Comparison of ENCODE assay signal across 21 mouse cellular contexts in genomic region chr3:107185597-107185996, GRCm38 (mm10). TPM values are rescaled to one million over a fixed set of nuclear protein-coding genes. Genes with fewer than 3 reads are reported as not detected.
"Had no signal": no experiment of that assay in that cellular context is flagged by ENCODE, and none has a peak within 500 bp of the region (broad histone marks: within the 10 kb centered on the region; RNA-seq: fewer than 3 reads in every experiment).

No protein-coding gene starts in this region.

- ATAC-seq: midbrain, embryonic 16.5 days had no signal

- H3K9me3 ChIP-seq: kidney, embryonic 15.5 days; limb, embryonic 13.5 days; midbrain, embryonic 12.5 days; neural tube, embryonic 12.5 days had no signal

- H3K9ac ChIP-seq: kidney, embryonic 15.5 days; limb, embryonic 13.5 days; liver, embryonic 14.5 days; midbrain, embryonic 12.5 days; neural tube, embryonic 12.5 days had no signal

- H3K4me2 ChIP-seq: kidney, embryonic 15.5 days; limb, embryonic 13.5 days; midbrain, embryonic 12.5 days; neural tube, embryonic 12.5 days had no signal

- H3K27ac ChIP-seq: kidney, embryonic 15.5 days; limb, embryonic 13.5 days; liver, embryonic 14.5 days; midbrain, embryonic 12.5 days; neural tube, embryonic 12.5 days had no signal

- H3K4me3 ChIP-seq: kidney, embryonic 15.5 days; limb, embryonic 13.5 days; midbrain, embryonic 12.5 days; neural tube, embryonic 12.5 days had no signal

- H3K36me3 ChIP-seq: kidney, embryonic 15.5 days; limb, embryonic 13.5 days; midbrain, embryonic 12.5 days; neural tube, embryonic 12.5 days had no signal

- H3K4me1 ChIP-seq: kidney, embryonic 15.5 days; limb, embryonic 13.5 days; midbrain, embryonic 12.5 days; neural tube, embryonic 12.5 days had no signal

- H3K27me3 ChIP-seq: kidney, embryonic 15.5 days; limb, embryonic 13.5 days; midbrain, embryonic 12.5 days; neural tube, embryonic 12.5 days had no signal

- DNase-seq: kidney, adult 18-20 months; kidney, postnatal 14 days; left cerebral cortex, postnatal 4 days; lung, adult 18-20 months; retina, postnatal 1 day had no signal

RNA-seq across cellular contexts. Expression of gene Kcna10, which starts 2.7 kb away (rescaled TPM):
- total RNA-seq: layer of hippocampus, adult 8-10 months; layer of hippocampus, postnatal 14 days; left cerebral cortex, adult 18-20 months; left cerebral cortex, postnatal 10 days; liver, adult 2 months; megakaryocyte-erythroid progenitor cell, adult 5-6 weeks had no signal
- polyA plus RNA-seq: kidney, embryonic 15.5 days; large intestine, adult 2 months; limb, embryonic 13.5 days; liver, adult 2 months; liver, embryonic 14.5 days; lung, embryonic 16.5 days; midbrain, embryonic 12.5 days; midbrain, embryonic 16.5 days; neural tube, embryonic 12.5 days; spleen, adult 2 months; stomach, embryonic 16.5 days had no signal

RNA-seq across cellular contexts. Expression of gene Cym, which starts 35.9 kb away (rescaled TPM):
- total RNA-seq: layer of hippocampus, postnatal 14 days; left cerebral cortex, adult 18-20 months; left cerebral cortex, postnatal 4 days; megakaryocyte-erythroid progenitor cell, adult 5-6 weeks had no signal
- polyA plus RNA-seq: limb, embryonic 13.5 days; liver, adult 2 months; midbrain, embryonic 12.5 days; neural tube, embryonic 12.5 days had no signal

RNA-seq across cellular contexts. Expression of gene A630076J17Rik, which starts 44.8 kb away (rescaled TPM):
- total RNA-seq: layer of hippocampus, adult 8-10 months; layer of hippocampus, postnatal 14 days; left cerebral cortex, adult 18-20 months; left cerebral cortex, postnatal 10 days; left cerebral cortex, postnatal 4 days; liver, adult 2 months; megakaryocyte-erythroid progenitor cell, adult 5-6 weeks had no signal
- polyA plus RNA-seq: kidney, embryonic 15.5 days; large intestine, adult 2 months; limb, embryonic 13.5 days; liver, adult 2 months; liver, embryonic 14.5 days; midbrain, embryonic 12.5 days; midbrain, embryonic 16.5 days; neural tube, embryonic 12.5 days; spleen, adult 2 months had no signal

RNA-seq across cellular contexts. Expression of gene Prok1, which starts 53.9 kb away (rescaled TPM):
- total RNA-seq: layer of hippocampus, postnatal 14 days; left cerebral cortex, postnatal 10 days; left cerebral cortex, postnatal 4 days; megakaryocyte-erythroid progenitor cell, adult 5-6 weeks had no signal
- polyA plus RNA-seq: kidney, embryonic 15.5 days; lung, embryonic 16.5 days; midbrain, embryonic 12.5 days; neural tube, embryonic 12.5 days; spleen, adult 2 months had no signal
